Mouse (Mus musculus) CH12.LX (cell line): Measurements from ENCODE around the gene Gm45713. TPM values are rescaled to one million over a fixed set of nuclear protein-coding genes. Genes with fewer than 3 reads are reported as not detected.

Experiments
- DNase-seq: peaks from one replicate; pipeline ENCODE4 v3.0.0-alpha.2; 2013; ENCODE audit errors: extremely low read depth
- H3K27ac ChIP-seq: 2 replicates; pipeline ENCODE4 v1.5.1; 2012; ENCODE audit warnings: low read depth, mild to moderate bottlenecking, control low read depth, moderate library complexity; ENCODE audit not compliant: insufficient read depth
- H3K27me3 ChIP-seq: replicated peaks from 2 replicates; pipeline ENCODE3; 2012; ENCODE audit warnings: inconsistent platforms
- H3K36me3 ChIP-seq, 2 experiments: replicated peaks in 1 of 2; 2 replicates each; pipeline versions ENCODE3 to v1.6.1; 2012; ENCODE audit warnings: inconsistent platforms in 1 of 2, low read length in 1 of 2, mild to moderate bottlenecking in 1 of 2, mixed read lengths in 1 of 2, moderate library complexity in 1 of 2; ENCODE audit not compliant: control insufficient read depth in 1 of 2, insufficient read depth in 1 of 2
- H3K4me1 ChIP-seq, 2 experiments: 2 replicates each; pipeline ENCODE4 v1.6.1; 2012; ENCODE audit warnings: inconsistent platforms in 1 of 2, moderate library complexity in 1 of 2; ENCODE audit not compliant: insufficient read depth in 2 of 2, control insufficient read depth in 1 of 2
- H3K4me2 ChIP-seq: 2 replicates; pipeline ENCODE4 v1.6.1; 2012; ENCODE audit warnings: low read depth, mild to moderate bottlenecking, control low read depth; ENCODE audit not compliant: poor library complexity, insufficient read depth, severe bottlenecking
- H3K4me3 ChIP-seq, 3 experiments: fragments of 150-350 bp in 1 of 3; sonication (generic) in 1 of 3; replicated peaks in 1 of 3; 2 replicates each; pipeline versions ENCODE3 to v1.5.1; 2011 to 2012; ENCODE audit warnings: low read depth in 2 of 3, low read length in 2 of 3, mild to moderate bottlenecking in 2 of 3, moderate library complexity in 2 of 3, control low read depth in 1 of 3, improper control_type of control experiment in 1 of 3, inconsistent platforms in 1 of 3, mixed read lengths in 1 of 3; ENCODE audit not compliant: poor library complexity in 1 of 3
- H3K79me2 ChIP-seq: replicated peaks from 2 replicates; pipeline ENCODE4 v1.6.1; 2012; ENCODE audit warnings: mild to moderate bottlenecking, moderate library complexity; ENCODE audit not compliant: control insufficient read depth, poor library complexity, insufficient read depth, severe bottlenecking; ENCODE audit errors: extremely low read depth
- H3K9ac ChIP-seq: 2 replicates; pipeline ENCODE4 v1.6.1; 2012; ENCODE audit warnings: low read depth, mild to moderate bottlenecking, control low read depth, moderate library complexity; ENCODE audit not compliant: insufficient read depth
- H3K9me3 ChIP-seq: replicated peaks from 2 replicates; pipeline ENCODE3; 2012; ENCODE audit warnings: low read length, inconsistent platforms, mixed read lengths
- BHLHE40 ChIP-seq: IDR thresholded peaks from 2 replicates; pipeline ENCODE4 v1.6.1; 2011; ENCODE audit warnings: mild to moderate bottlenecking, low read depth, low read length, improper control_type of control experiment
- CHD1 ChIP-seq: IDR thresholded peaks from 2 replicates; pipeline ENCODE4 v1.6.1; 2012; ENCODE audit warnings: low read depth, low read length, improper control_type of control experiment, inconsistent platforms
- CHD2 ChIP-seq: IDR thresholded peaks from 2 replicates; pipeline ENCODE4 v1.6.1; 2011; ENCODE audit warnings: low read length, improper control_type of control experiment
- CTCF ChIP-seq, 2 experiments: IDR thresholded peaks in 1 of 2; conservative IDR thresholded peaks in 1 of 2; 2 replicates each; pipeline ENCODE4 v1.5.1; 2011 to 2012; ENCODE audit warnings: low read depth in 2 of 2, low read length in 2 of 2, improper control_type of control experiment in 1 of 2, inconsistent platforms in 1 of 2, mild to moderate bottlenecking in 1 of 2, moderate library complexity in 1 of 2
- E2F4 ChIP-seq: IDR thresholded peaks from 2 replicates; pipeline ENCODE4 v1.6.1; 2011; ENCODE audit warnings: low read depth, low read length, improper control_type of control experiment; ENCODE audit not compliant: insufficient replicate concordance
- EP300 ChIP-seq: IDR thresholded peaks from 2 replicates; pipeline ENCODE4 v1.6.1; 2011; ENCODE audit warnings: low read length, improper control_type of control experiment
- ETS1 ChIP-seq: conservative IDR thresholded peaks from 2 replicates; pipeline ENCODE4 v1.6.1; 2012; ENCODE audit warnings: low read depth, mild to moderate bottlenecking, inconsistent platforms, low read length, improper control_type of control experiment, moderate library complexity
- HCFC1 ChIP-seq: IDR thresholded peaks from 2 replicates; pipeline ENCODE4 v1.6.1; 2012; ENCODE audit warnings: low read depth, mild to moderate bottlenecking, inconsistent platforms, low read length, improper control_type of control experiment
- IRF4 ChIP-seq: IDR thresholded peaks from 2 replicates; pipeline ENCODE4 v1.6.1; 2014; ENCODE audit warnings: low read depth, mild to moderate bottlenecking, inconsistent platforms, low read length, improper control_type of control experiment
- JUND ChIP-seq: conservative IDR thresholded peaks from 2 replicates; pipeline ENCODE4 v1.6.1; 2011; ENCODE audit warnings: low read depth, low read length, improper control_type of control experiment
- MAFK ChIP-seq: IDR thresholded peaks from 2 replicates; pipeline ENCODE4 v1.6.1; 2011; ENCODE audit warnings: low read length, improper control_type of control experiment; ENCODE audit not compliant: insufficient replicate concordance
- MAX ChIP-seq: IDR thresholded peaks from 2 replicates; pipeline ENCODE4 v1.6.1; 2011; ENCODE audit warnings: low read length, improper control_type of control experiment
- MEF2A ChIP-seq: IDR thresholded peaks from 2 replicates; pipeline ENCODE4 v1.6.1; 2014; ENCODE audit warnings: low read depth, mild to moderate bottlenecking, inconsistent platforms, low read length, improper control_type of control experiment, borderline replicate concordance
- NELFE ChIP-seq: IDR thresholded peaks from 2 replicates; pipeline ENCODE4 v1.6.1; 2011; ENCODE audit warnings: low read depth, low read length, improper control_type of control experiment
- POLR2A ChIP-seq: IDR thresholded peaks from 2 replicates; pipeline ENCODE4 v1.6.1; 2011; ENCODE audit warnings: low read depth, mild to moderate bottlenecking, improper control_type of control experiment, low read length
- RAD21 ChIP-seq: IDR thresholded peaks from 2 replicates; pipeline ENCODE4 v1.6.1; 2011; ENCODE audit warnings: low read depth, mild to moderate bottlenecking, low read length, improper control_type of control experiment, moderate library complexity
- RCOR1 ChIP-seq: conservative IDR thresholded peaks from 2 replicates; pipeline ENCODE4 v1.6.1; 2012; ENCODE audit warnings: low read depth, mild to moderate bottlenecking, inconsistent platforms, low read length, improper control_type of control experiment
- SIN3A ChIP-seq: IDR thresholded peaks from 2 replicates; pipeline ENCODE4 v1.6.1; 2012; ENCODE audit warnings: low read length, improper control_type of control experiment, inconsistent platforms
- TBP ChIP-seq: conservative IDR thresholded peaks from 2 replicates; pipeline ENCODE4 v1.6.1; 2011; ENCODE audit warnings: low read depth, low read length, improper control_type of control experiment
- UBTF ChIP-seq: IDR thresholded peaks from 2 replicates; pipeline ENCODE4 v1.6.1; 2012; ENCODE audit warnings: low read depth, mild to moderate bottlenecking, inconsistent platforms, low read length, improper control_type of control experiment, moderate library complexity
- USF2 ChIP-seq: conservative IDR thresholded peaks from 2 replicates; pipeline ENCODE4 v1.6.1; 2011; ENCODE audit warnings: low read depth, low read length, improper control_type of control experiment
- ZKSCAN1 ChIP-seq: IDR thresholded peaks from 2 replicates; pipeline ENCODE4 v1.6.1; 2012; ENCODE audit warnings: low read depth, inconsistent platforms, low read length, improper control_type of control experiment, borderline replicate concordance
- ZMIZ1 ChIP-seq: IDR thresholded peaks from 2 replicates; pipeline ENCODE4 v1.6.1; 2012; ENCODE audit warnings: low read depth, mild to moderate bottlenecking, inconsistent platforms, low read length, improper control_type of control experiment
- dilution Hi-C: fragments of 300-500 bp; cut with MboI; formaldehyde crosslinking; loops from 2 replicates; pipeline ENCODE4 v1.14.3; 2020; ENCODE audit warnings: low sequenced_read_pairs; ENCODE audit not compliant: extremely low pct_unique_long_range_greater_than_20kb, extremely low pct_ligation_motif_present
- in situ Hi-C: fragments of 300-500 bp; cut with MboI; formaldehyde crosslinking; loops from 3 replicates; pipeline ENCODE4 v1.14.3; 2019; ENCODE audit warnings: low sequenced_read_pairs, low pct_ligation_motif_present, low pct_unique_long_range_greater_than_20kb, mixed read lengths
- polyA plus RNA-seq: library from polyadenylated mRNA; unstranded; fragments of >175 nt; gene quantifications from 2 replicates; pipeline ENCODE4 v1.2.1, GENCODE M21; 2012; ENCODE audit warnings: low read depth; ENCODE audit not compliant: insufficient read length
- total RNA-seq, 2 experiments: library from RNA; depleted of rRNA; stranded (reverse); fragments of 300-350 nt in 1 of 2; fragments of >200 nt in 1 of 2; gene quantifications; 2 replicates each; pipeline ENCODE4 v1.2.3; 2012 to 2014

The Gm45713 gene
- total and polyA plus RNA-seq, 3 experiments, result 2.2 TPM; not detected in 2

DNA sequence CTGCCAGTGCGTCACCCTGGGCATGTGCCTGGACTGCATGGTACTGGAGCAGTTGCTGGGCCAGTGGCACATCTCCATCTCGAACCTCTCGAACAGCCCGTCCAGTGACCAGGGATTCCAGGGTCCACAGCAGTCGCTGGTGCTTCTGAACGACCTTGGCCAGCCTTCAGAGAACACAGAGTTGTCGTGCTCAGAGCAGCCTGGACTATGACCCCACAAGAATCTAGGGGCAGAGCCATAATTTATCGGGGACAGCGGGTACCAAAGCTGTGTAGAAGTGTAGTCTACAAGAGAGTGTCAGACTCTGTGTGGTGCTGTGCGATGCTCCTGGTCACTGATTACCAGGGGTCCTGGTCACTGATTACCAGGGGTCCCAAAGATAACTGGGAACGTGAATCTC lies 11.9 kb upstream of the Gm45713 start:
- H3K4me3 ChIP-seq, result no peak overlapping the region
- TF ChIP-seq E2F4, result no peak
- no peak for TF ChIP-seq CTCF (conservative IDR thresholded peaks at IDR 0.05 in 1 of 2, IDR thresholded peaks at IDR 0.05 in 1 of 2; ENCODE audit: low read depth in 2 of 2, low read length in 2 of 2)
- no peak for TF ChIP-seq CHD2
- no peak for TF ChIP-seq EP300
- no peak for TF ChIP-seq ETS1
- no peak for TF ChIP-seq IRF4
- H3K4me1 ChIP-seq, result peaks cover 5 to 29% of the 10 kb centered on the region in 2 experiments
- in situ Hi-C loops, result no loop called here
- H3K4me2 ChIP-seq, result no peak overlapping the region
- H3K27me3 ChIP-seq, result no peaks in the 10 kb centered on the region
- no peak overlapping the region for H3K9ac ChIP-seq
- no peaks in the 10 kb centered on the region for H3K9me3 ChIP-seq
- no peaks in the 10 kb centered on the region for H3K79me2 ChIP-seq
- H3K27ac ChIP-seq, result no peak overlapping the region
- H3K36me3 ChIP-seq, result peaks cover 7 to 69% of the 10 kb centered on the region in 2 experiments
- no peak for DNase-seq
- dilution Hi-C loops, result no loop called here

DNA sequence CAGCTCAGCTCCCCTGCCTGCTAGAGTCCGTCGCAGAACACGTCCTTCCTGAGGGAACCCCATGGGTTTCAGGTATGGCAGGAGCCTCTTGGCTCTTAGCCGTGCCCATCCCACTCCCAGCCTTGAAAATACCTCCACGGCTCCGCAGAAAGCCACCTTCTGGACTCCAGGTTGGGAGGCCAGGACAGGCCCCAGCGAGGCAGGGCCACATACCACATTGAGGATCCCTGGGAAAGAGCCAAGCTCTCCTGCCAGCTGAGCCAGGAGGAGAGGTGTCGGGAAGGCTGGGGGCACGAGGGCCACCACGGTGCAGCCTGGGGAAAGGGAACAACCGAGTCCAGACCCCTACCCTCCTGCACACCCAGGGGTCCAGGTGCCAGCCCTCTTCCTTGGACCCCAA lies 11.2 kb upstream of the Gm45713 start:
- peaks cover 5 to 29% of the 10 kb centered on the region in 2 experiments for H3K4me1 ChIP-seq
- no peak for DNase-seq
- H3K9me3 ChIP-seq, result no peaks in the 10 kb centered on the region
- TF ChIP-seq UBTF (no peak), RAD21 (no peak), IRF4 (no peak), CHD2 (no peak), CHD1 (no peak), MEF2A (no peak), TBP (no peak), HCFC1 (no peak)
- dilution Hi-C loops, result no loop called here
- no peak overlapping the region for H3K27ac ChIP-seq
- no peak overlapping the region for H3K4me2 ChIP-seq
- in situ Hi-C loops, result no loop called here
- peaks cover 12 to 75% of the 10 kb centered on the region in 2 experiments for H3K36me3 ChIP-seq
- H3K4me3 ChIP-seq, result no peak overlapping the region
- H3K79me2 ChIP-seq, result no peaks in the 10 kb centered on the region
- H3K9ac ChIP-seq, result no peak overlapping the region
- no peaks in the 10 kb centered on the region for H3K27me3 ChIP-seq

DNA sequence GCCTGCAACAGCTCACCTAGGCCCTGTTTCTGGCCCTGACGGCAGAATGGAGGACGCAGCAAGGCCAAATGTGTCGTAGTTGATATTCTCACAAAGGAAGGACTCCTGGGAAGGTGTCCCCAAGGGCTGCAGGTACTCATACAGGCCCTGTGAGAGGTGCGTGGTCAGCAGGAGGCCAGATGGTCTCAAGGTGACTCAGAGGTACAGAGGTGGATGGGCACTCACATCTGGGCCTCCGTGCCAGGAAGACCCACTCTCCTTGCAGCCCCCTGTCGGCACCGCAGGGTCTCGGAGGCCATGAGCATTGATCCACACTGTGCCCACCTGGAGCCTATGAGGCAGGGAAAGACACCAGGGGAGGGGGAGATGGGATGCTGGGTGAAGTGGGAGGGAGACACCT lies 9.4 kb upstream of the Gm45713 start:
- no peak for DNase-seq
- H3K79me2 ChIP-seq, result no peaks in the 10 kb centered on the region
- H3K9me3 ChIP-seq, result no peaks in the 10 kb centered on the region
- in situ Hi-C loops (no loop called here), dilution Hi-C loops (no loop called here)
- H3K4me3 ChIP-seq, result no peak overlapping the region
- no peak overlapping the region for H3K27ac ChIP-seq
- no peak overlapping the region for H3K4me2 ChIP-seq
- H3K9ac ChIP-seq, result no peak overlapping the region
- H3K36me3 ChIP-seq, result peaks cover 12 to 82% of the 10 kb centered on the region in 2 experiments
- TF ChIP-seq JUND (no peak), ZMIZ1 (no peak), MAFK (no peak), RCOR1 (no peak), CTCF (conservative IDR thresholded peaks at IDR 0.05 in 1 of 2, IDR thresholded peaks at IDR 0.05 in 1 of 2; ENCODE audit: low read depth in 2 of 2, low read length in 2 of 2) (no peak), MAX (no peak), ZKSCAN1 (no peak), SIN3A (no peak), NELFE (no peak), EP300 (no peak), BHLHE40 (no peak), USF2 (no peak), POLR2A (no peak), HCFC1 (no peak)
- peaks cover under 1 to 21% of the 10 kb centered on the region in 2 experiments; a peak in 3 of 4 replicates for H3K4me1 ChIP-seq
- no peaks in the 10 kb centered on the region for H3K27me3 ChIP-seq
